Mouse (Mus musculus) CH12.LX (cell line): ENCODE measurements around the gene Pa2g4. TPM values are rescaled to one million over a fixed set of nuclear protein-coding genes. Genes with fewer than 3 reads are reported as not detected.

Experiments
- DNase-seq: peaks from one replicate; pipeline ENCODE4 v3.0.0-alpha.2; 2013; ENCODE audit errors: extremely low read depth
- H3K27ac ChIP-seq: 2 replicates; pipeline ENCODE4 v1.5.1; 2012; ENCODE audit warnings: low read depth, mild to moderate bottlenecking, control low read depth, moderate library complexity; ENCODE audit not compliant: insufficient read depth
- H3K27me3 ChIP-seq: replicated peaks from 2 replicates; pipeline ENCODE3; 2012; ENCODE audit warnings: inconsistent platforms
- H3K36me3 ChIP-seq, 2 experiments: replicated peaks in 1 of 2; 2 replicates each; pipeline versions ENCODE3 to v1.6.1; 2012; ENCODE audit warnings: inconsistent platforms in 1 of 2, low read length in 1 of 2, mild to moderate bottlenecking in 1 of 2, mixed read lengths in 1 of 2, moderate library complexity in 1 of 2; ENCODE audit not compliant: control insufficient read depth in 1 of 2, insufficient read depth in 1 of 2
- H3K4me1 ChIP-seq, 2 experiments: 2 replicates each; pipeline ENCODE4 v1.6.1; 2012; ENCODE audit warnings: inconsistent platforms in 1 of 2, moderate library complexity in 1 of 2; ENCODE audit not compliant: insufficient read depth in 2 of 2, control insufficient read depth in 1 of 2
- H3K4me2 ChIP-seq: 2 replicates; pipeline ENCODE4 v1.6.1; 2012; ENCODE audit warnings: low read depth, mild to moderate bottlenecking, control low read depth; ENCODE audit not compliant: poor library complexity, insufficient read depth, severe bottlenecking
- H3K4me3 ChIP-seq, 3 experiments: fragments of 150-350 bp in 1 of 3; sonication (generic) in 1 of 3; replicated peaks in 1 of 3; 2 replicates each; pipeline versions ENCODE3 to v1.5.1; 2011 to 2012; ENCODE audit warnings: low read depth in 2 of 3, low read length in 2 of 3, mild to moderate bottlenecking in 2 of 3, moderate library complexity in 2 of 3, control low read depth in 1 of 3, improper control_type of control experiment in 1 of 3, inconsistent platforms in 1 of 3, mixed read lengths in 1 of 3; ENCODE audit not compliant: poor library complexity in 1 of 3
- H3K79me2 ChIP-seq: replicated peaks from 2 replicates; pipeline ENCODE4 v1.6.1; 2012; ENCODE audit warnings: mild to moderate bottlenecking, moderate library complexity; ENCODE audit not compliant: control insufficient read depth, poor library complexity, insufficient read depth, severe bottlenecking; ENCODE audit errors: extremely low read depth
- H3K9ac ChIP-seq: 2 replicates; pipeline ENCODE4 v1.6.1; 2012; ENCODE audit warnings: low read depth, mild to moderate bottlenecking, control low read depth, moderate library complexity; ENCODE audit not compliant: insufficient read depth
- H3K9me3 ChIP-seq: replicated peaks from 2 replicates; pipeline ENCODE3; 2012; ENCODE audit warnings: low read length, inconsistent platforms, mixed read lengths
- HCFC1 ChIP-seq: IDR thresholded peaks from 2 replicates; pipeline ENCODE4 v1.6.1; 2012; ENCODE audit warnings: low read depth, mild to moderate bottlenecking, inconsistent platforms, low read length, improper control_type of control experiment
- MAFK ChIP-seq: IDR thresholded peaks from 2 replicates; pipeline ENCODE4 v1.6.1; 2011; ENCODE audit warnings: low read length, improper control_type of control experiment; ENCODE audit not compliant: insufficient replicate concordance
- MYC ChIP-seq: IDR thresholded peaks from 2 replicates; pipeline ENCODE4 v1.6.1; 2011; ENCODE audit warnings: low read depth, mild to moderate bottlenecking, improper control_type of control experiment, low read length
- NELFE ChIP-seq: IDR thresholded peaks from 2 replicates; pipeline ENCODE4 v1.6.1; 2011; ENCODE audit warnings: low read depth, low read length, improper control_type of control experiment
- POLR2A ChIP-seq: IDR thresholded peaks from 2 replicates; pipeline ENCODE4 v1.6.1; 2011; ENCODE audit warnings: low read depth, mild to moderate bottlenecking, improper control_type of control experiment, low read length
- POLR2AphosphoS2 ChIP-seq: IDR thresholded peaks from 2 replicates; pipeline ENCODE4 v1.6.1; 2011; ENCODE audit warnings: low read depth, low read length, improper control_type of control experiment
- SIN3A ChIP-seq: IDR thresholded peaks from 2 replicates; pipeline ENCODE4 v1.6.1; 2012; ENCODE audit warnings: low read length, improper control_type of control experiment, inconsistent platforms
- TCF12 ChIP-seq: IDR thresholded peaks from 2 replicates; pipeline ENCODE4 v1.6.1; 2014; ENCODE audit warnings: low read depth, mild to moderate bottlenecking, inconsistent platforms, low read length, improper control_type of control experiment
- USF1 ChIP-seq: IDR thresholded peaks from 2 replicates; pipeline ENCODE4 v1.6.1; 2014; ENCODE audit warnings: low read depth, mild to moderate bottlenecking, inconsistent platforms, low read length, improper control_type of control experiment
- ZMIZ1 ChIP-seq: IDR thresholded peaks from 2 replicates; pipeline ENCODE4 v1.6.1; 2012; ENCODE audit warnings: low read depth, mild to moderate bottlenecking, inconsistent platforms, low read length, improper control_type of control experiment
- ZNF384 ChIP-seq: IDR thresholded peaks from 2 replicates; pipeline ENCODE4 v1.6.1; 2012; ENCODE audit warnings: low read depth, low read length, improper control_type of control experiment, inconsistent platforms
- dilution Hi-C: fragments of 300-500 bp; cut with MboI; formaldehyde crosslinking; loops from 2 replicates; pipeline ENCODE4 v1.14.3; 2020; ENCODE audit warnings: low sequenced_read_pairs; ENCODE audit not compliant: extremely low pct_unique_long_range_greater_than_20kb, extremely low pct_ligation_motif_present
- in situ Hi-C: fragments of 300-500 bp; cut with MboI; formaldehyde crosslinking; loops from 3 replicates; pipeline ENCODE4 v1.14.3; 2019; ENCODE audit warnings: low sequenced_read_pairs, low pct_ligation_motif_present, low pct_unique_long_range_greater_than_20kb, mixed read lengths
- polyA plus RNA-seq: library from polyadenylated mRNA; unstranded; fragments of >175 nt; gene quantifications from 2 replicates; pipeline ENCODE4 v1.2.1, GENCODE M21; 2012; ENCODE audit warnings: low read depth; ENCODE audit not compliant: insufficient read length
- total RNA-seq, 2 experiments: library from RNA; depleted of rRNA; stranded (reverse); fragments of 300-350 nt in 1 of 2; fragments of >200 nt in 1 of 2; gene quantifications; 2 replicates each; pipeline ENCODE4 v1.2.3; 2012 to 2014

Gene Pa2g4
- total and polyA plus RNA-seq, 3 experiments, result 129 to 550 (median 133) TPM

- no peak overlapping the region for H3K27ac ChIP-seq
- H3K9ac ChIP-seq, result no peak overlapping the region
- DNase-seq, result no peak
- H3K4me2 ChIP-seq, result no peak overlapping the region
- H3K27me3 ChIP-seq, result peaks cover 68% of the 10 kb centered on the region
- H3K9me3 ChIP-seq, result no peaks in the 10 kb centered on the region
- dilution Hi-C loops, result no loop called here
- TF ChIP-seq MAFK, result no peak
- TF ChIP-seq ZMIZ1, result no peak
- no peak for TF ChIP-seq HCFC1
- peak; percentile 60 for TF ChIP-seq ZNF384
- H3K4me3 ChIP-seq, result no peak overlapping the region
- no peaks in the 10 kb centered on the region for H3K79me2 ChIP-seq
- H3K36me3 ChIP-seq, result no peaks in the 10 kb centered on the region
- in situ Hi-C loops, result no loop called here
- peaks cover 0 to 25% of the 10 kb centered on the region in 2 experiments; a peak in 2 of 4 replicates for H3K4me1 ChIP-seq
Measured at GRCm38 (mm10) chr10:128584386-128584785, 18.6 kb upstream of the Pa2g4 start.

DNA sequence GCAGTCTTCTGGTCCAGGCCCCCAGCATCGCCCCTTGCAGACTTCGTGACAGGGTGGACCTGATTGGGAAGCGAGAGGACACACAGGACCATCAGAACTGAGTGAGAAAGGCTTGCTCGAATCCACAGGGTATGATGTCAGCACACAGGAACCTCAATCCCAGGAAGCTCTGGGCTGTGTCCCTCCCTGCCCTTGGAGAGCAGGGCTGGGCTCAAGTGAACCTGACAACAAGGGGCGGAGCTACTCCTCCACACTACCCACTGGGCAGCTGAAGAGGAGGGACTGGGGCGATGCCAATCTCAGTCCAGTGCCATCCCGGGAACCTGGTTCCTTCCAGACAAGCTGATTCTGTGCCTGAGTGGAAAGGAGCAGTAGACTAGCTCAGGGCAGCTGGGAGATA, 17.9 kb upstream of the Pa2g4 start:
- peaks cover 60% of the 10 kb centered on the region for H3K27me3 ChIP-seq
- peaks cover 0 to 18% of the 10 kb centered on the region in 2 experiments; a peak in 2 of 4 replicates for H3K4me1 ChIP-seq
- no peaks in the 10 kb centered on the region for H3K36me3 ChIP-seq
- H3K79me2 ChIP-seq, result no peaks in the 10 kb centered on the region
- DNase-seq, result no peak
- H3K27ac ChIP-seq, result no peak overlapping the region
- no peak overlapping the region for H3K9ac ChIP-seq
- H3K4me3 ChIP-seq, result no peak overlapping the region
- H3K4me2 ChIP-seq, result no peak overlapping the region
- in situ Hi-C loops (no loop called here), dilution Hi-C loops (no loop called here)
- TF ChIP-seq NELFE, result no peak
- no peaks in the 10 kb centered on the region for H3K9me3 ChIP-seq

DNA sequence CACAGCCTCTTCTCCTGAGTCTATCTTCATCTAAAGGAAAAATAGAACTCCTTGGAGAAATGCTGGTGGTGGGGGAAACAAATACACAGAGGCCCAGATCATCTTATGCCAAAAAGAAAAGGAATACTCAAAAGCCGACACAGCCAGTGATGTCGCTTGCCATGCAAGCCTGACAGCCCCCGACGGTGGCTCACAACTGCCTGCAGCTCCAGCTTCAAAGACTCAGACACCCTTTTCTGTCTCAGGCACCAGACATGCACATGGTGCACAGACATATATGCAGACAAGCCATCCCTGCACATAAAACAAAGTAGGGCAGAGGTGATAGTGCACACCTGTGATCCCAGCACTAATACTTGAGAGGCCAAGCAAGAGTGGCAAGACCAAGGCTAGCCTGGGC, 13.9 kb upstream of the Pa2g4 start:
- dilution Hi-C loops, result no loop called here
- Histone ChIP-seq H3K9me3 (no peaks in the 10 kb centered on the region), H3K4me2 (no peak overlapping the region), H3K4me1 (peaks cover 7 to 19% of the 10 kb centered on the region in 2 experiments), H3K79me2 (no peaks in the 10 kb centered on the region), H3K27me3 (peaks cover 24% of the 10 kb centered on the region), H3K36me3 (peaks cover 6 to 20% of the 10 kb centered on the region in 2 experiments), H3K27ac (no peak overlapping the region), H3K4me3 (no peak overlapping the region), H3K9ac (no peak overlapping the region)
- DNase-seq, result no peak
- TF ChIP-seq HCFC1, result no peak
- TF ChIP-seq POLR2AphosphoS2, result no peak
- TF ChIP-seq TCF12, result no peak
- no peak for TF ChIP-seq USF1
- TF ChIP-seq MYC, result no peak
- no peak for TF ChIP-seq POLR2A
- no peak for TF ChIP-seq SIN3A
- in situ Hi-C loops, result no loop called here
